Mouse (Mus musculus) forebrain, postnatal 0 days (tissue): ENCODE measurements at regions not wholly inside any gene's neighbourhood (a gene's known extent, or its start where the extent isn't known, plus 50 kb on each side); places are given as distances from the start of the nearest gene placed in this dataset.

Source experiments
- ATAC-seq: fragments of 200-750 bp; cut with Nextera tagmentation; 2 replicates; pipeline ENCODE4 v1.8.0; 2017; ENCODE audit warnings: mild to moderate bottlenecking, moderate library complexity
- DNase-seq: peaks from one replicate; pipeline ENCODE4 v3.0.0-alpha.2; 2015
- H3K27ac ChIP-seq: fragments of 300-500 bp; sonication (generic); 2 replicates; pipeline ENCODE4 v1.5.1; 2014; ENCODE audit warnings: low read depth, mild to moderate bottlenecking, antibody characterized with exemption, low read length, moderate library complexity, mixed read lengths
- H3K27me3 ChIP-seq: fragments of 300-500 bp; sonication (generic); 2 replicates; pipeline ENCODE4 v1.6.1; 2014; ENCODE audit warnings: mild to moderate bottlenecking, low read length, mixed read lengths; ENCODE audit not compliant: insufficient read depth
- H3K36me3 ChIP-seq: fragments of 300-500 bp; sonication (generic); 2 replicates; pipeline ENCODE4 v1.6.1; 2014; ENCODE audit warnings: mild to moderate bottlenecking, moderate library complexity; ENCODE audit not compliant: insufficient read depth
- H3K4me1 ChIP-seq: fragments of 300-500 bp; sonication (generic); 2 replicates; pipeline ENCODE4 v1.6.1; 2014; ENCODE audit warnings: antibody characterized with exemption; ENCODE audit not compliant: insufficient read depth
- H3K4me2 ChIP-seq: fragments of 300-500 bp; sonication (generic); 2 replicates; pipeline ENCODE4 v1.6.1; 2014; ENCODE audit warnings: low read depth, mild to moderate bottlenecking, moderate library complexity
- H3K4me3 ChIP-seq: fragments of 300-500 bp; sonication (generic); 2 replicates; pipeline ENCODE4 v1.5.1; 2014; ENCODE audit warnings: low read depth, low read length, mixed read lengths
- H3K9ac ChIP-seq: fragments of 300-500 bp; sonication (generic); 2 replicates; pipeline ENCODE4 v1.6.1; 2014; ENCODE audit warnings: mild to moderate bottlenecking
- H3K9me3 ChIP-seq: fragments of 300-500 bp; sonication (generic); 2 replicates; pipeline ENCODE4 v1.6.1; 2016; ENCODE audit warnings: low read length
- CTCF ChIP-seq: sonication (generic); IDR thresholded peaks from 2 replicates; pipeline ENCODE4 v1.5.1; 2016; ENCODE audit warnings: antibody characterized with exemption, control low read depth, low read depth
- WGBS: fragments of 180-500 bp; shearing (Covaris S2); extraction: QIAGEN DNeasy Blood & Tissue Kit; methylation state at CpG from one replicate; pipeline ENCODE4 v1.1.7; 2014; 5-methylcytosine and 5-hydroxymethylcytosine counted together

DNA sequence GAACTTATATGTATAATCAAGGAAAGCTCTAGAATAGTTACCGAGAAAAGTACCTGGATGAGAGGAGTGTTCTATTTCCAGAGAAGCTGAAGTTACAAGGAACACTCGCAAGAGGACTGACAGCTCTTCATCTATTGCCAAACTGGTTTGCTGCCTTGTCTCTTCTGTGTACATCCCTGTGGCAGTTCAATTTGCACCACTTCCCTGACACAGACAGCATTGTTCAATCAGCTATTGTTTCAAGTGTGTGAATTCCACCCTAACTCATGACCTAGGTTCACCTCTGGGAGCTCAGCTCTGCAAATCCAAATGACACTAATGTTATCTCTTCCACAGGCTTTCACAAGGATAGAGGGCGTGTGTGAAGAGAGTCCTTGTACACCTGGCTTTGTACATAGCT lies 112.2 kb upstream of the Arntl start:
- H3K4me2 ChIP-seq: no peak overlapping the region
- H3K36me3 ChIP-seq: no peaks in the 10 kb centered on the region
- DNase-seq (no peak), ATAC-seq (no peak)
- H3K27ac ChIP-seq: no peak overlapping the region
- H3K4me1 ChIP-seq: no peaks in the 10 kb centered on the region
- no peak overlapping the region for H3K4me3 ChIP-seq
- H3K27me3 ChIP-seq: no peaks in the 10 kb centered on the region
- no peaks in the 10 kb centered on the region for H3K9me3 ChIP-seq
- no peak overlapping the region for H3K9ac ChIP-seq
- TF ChIP-seq CTCF: no peak
- WGBS: 85% methylated on average over 3 of the region's 3 CpGs

DNA sequence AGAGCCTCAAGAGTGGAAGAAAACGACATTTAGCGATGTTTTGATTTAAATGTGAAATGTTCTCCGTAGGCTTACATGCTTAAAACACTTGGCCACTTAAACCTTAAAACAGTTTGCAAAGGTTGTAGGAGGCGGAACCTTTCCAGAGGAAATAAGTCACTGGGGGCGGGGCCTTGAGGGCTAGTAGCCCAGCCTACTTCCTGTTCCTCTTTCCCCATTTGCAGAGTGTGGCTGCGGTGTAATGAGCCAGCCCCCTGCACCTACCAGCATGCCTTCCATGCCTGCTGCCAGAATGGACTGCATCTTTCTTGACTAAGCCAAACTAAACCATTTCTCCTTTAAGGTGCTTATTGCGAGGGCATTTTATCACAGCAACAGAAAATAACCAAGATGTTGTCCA lies 103.0 kb upstream of the Arntl start:
- Histone ChIP-seq H3K36me3 (no peaks in the 10 kb centered on the region), H3K9ac (no peak overlapping the region), H3K4me3 (no peak overlapping the region), H3K27me3 (no peaks in the 10 kb centered on the region), H3K27ac (no peak overlapping the region), H3K4me2 (no peak overlapping the region), H3K4me1 (no peaks in the 10 kb centered on the region), H3K9me3 (no peaks in the 10 kb centered on the region)
- DNase-seq (no peak), ATAC-seq (no peak)
- TF ChIP-seq CTCF: no peak
- 93% methylated on average over 7 of the region's 7 CpGs for WGBS

GRCm38 (mm10) chr7:113105359-113105758 lies 101.9 kb upstream of the Arntl start:
- ATAC-seq (no peak), DNase-seq (no peak)
- 58% methylated on average over 1 of the region's 1 CpGs for WGBS
- H3K4me3 ChIP-seq: no peak overlapping the region
- TF ChIP-seq CTCF: no peak
- H3K36me3 ChIP-seq: no peaks in the 10 kb centered on the region
- no peaks in the 10 kb centered on the region for H3K9me3 ChIP-seq
- H3K4me1 ChIP-seq: no peaks in the 10 kb centered on the region
- H3K27ac ChIP-seq: no peak overlapping the region
- H3K9ac ChIP-seq: no peak overlapping the region
- H3K4me2 ChIP-seq: no peak overlapping the region
- H3K27me3 ChIP-seq: no peaks in the 10 kb centered on the region

DNA sequence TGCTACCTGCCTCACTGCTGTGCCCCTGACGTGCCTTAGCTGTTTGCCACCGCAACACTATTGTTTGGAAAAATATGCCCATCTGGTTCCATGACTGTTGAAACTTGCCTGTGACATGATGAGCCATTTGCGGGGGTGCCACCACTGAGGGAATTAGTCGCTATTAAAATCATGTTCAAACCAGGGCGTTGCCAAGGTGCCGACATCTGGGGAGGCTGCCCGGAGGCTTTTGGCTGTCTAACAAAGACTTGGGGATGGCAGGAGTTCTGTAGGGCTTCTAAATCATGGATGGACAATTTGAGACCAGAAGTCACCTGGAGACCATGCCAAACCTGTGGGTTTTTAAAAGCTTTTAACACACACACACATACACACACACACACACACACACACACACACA lies 100.5 kb upstream of the Arntl start:
- H3K4me3 ChIP-seq: no peak overlapping the region
- ATAC-seq: no peak
- no peak overlapping the region for H3K27ac ChIP-seq
- no peak overlapping the region for H3K9ac ChIP-seq
- no peak for TF ChIP-seq CTCF
- no peaks in the 10 kb centered on the region for H3K9me3 ChIP-seq
- DNase-seq: no peak
- H3K27me3 ChIP-seq: no peaks in the 10 kb centered on the region
- H3K4me1 ChIP-seq: no peaks in the 10 kb centered on the region
- H3K4me2 ChIP-seq: no peak overlapping the region
- H3K36me3 ChIP-seq: no peaks in the 10 kb centered on the region
- WGBS: 63% methylated on average over 7 of the region's 7 CpGs

GRCm38 (mm10) chr7:113107965-113108364 lies 99.3 kb upstream of the Arntl start:
- no peak overlapping the region for H3K9ac ChIP-seq
- WGBS: 91% methylated on average over 5 of the region's 5 CpGs
- TF ChIP-seq CTCF: no peak
- H3K9me3 ChIP-seq: no peaks in the 10 kb centered on the region
- H3K4me3 ChIP-seq: no peak overlapping the region
- no peaks in the 10 kb centered on the region for H3K36me3 ChIP-seq
- no peak overlapping the region for H3K4me2 ChIP-seq
- no peak overlapping the region for H3K27ac ChIP-seq
- DNase-seq (no peak), ATAC-seq (no peak)
- H3K27me3 ChIP-seq: no peaks in the 10 kb centered on the region
- no peaks in the 10 kb centered on the region for H3K4me1 ChIP-seq

GRCm38 (mm10) chr7:113108442-113109000 lies 98.7 kb upstream of the Arntl start:
- H3K9me3 ChIP-seq: no peaks in the 10 kb centered on the region
- WGBS: 88% methylated on average over 7 of the region's 7 CpGs
- no peak for DNase-seq
- no peak overlapping the region for H3K4me3 ChIP-seq
- no peak for ATAC-seq
- no peak overlapping the region for H3K9ac ChIP-seq
- H3K4me1 ChIP-seq: no peaks in the 10 kb centered on the region
- no peaks in the 10 kb centered on the region for H3K27me3 ChIP-seq
- no peaks in the 10 kb centered on the region for H3K36me3 ChIP-seq
- H3K27ac ChIP-seq: no peak overlapping the region
- TF ChIP-seq CTCF: no peak
- no peak overlapping the region for H3K4me2 ChIP-seq

DNA sequence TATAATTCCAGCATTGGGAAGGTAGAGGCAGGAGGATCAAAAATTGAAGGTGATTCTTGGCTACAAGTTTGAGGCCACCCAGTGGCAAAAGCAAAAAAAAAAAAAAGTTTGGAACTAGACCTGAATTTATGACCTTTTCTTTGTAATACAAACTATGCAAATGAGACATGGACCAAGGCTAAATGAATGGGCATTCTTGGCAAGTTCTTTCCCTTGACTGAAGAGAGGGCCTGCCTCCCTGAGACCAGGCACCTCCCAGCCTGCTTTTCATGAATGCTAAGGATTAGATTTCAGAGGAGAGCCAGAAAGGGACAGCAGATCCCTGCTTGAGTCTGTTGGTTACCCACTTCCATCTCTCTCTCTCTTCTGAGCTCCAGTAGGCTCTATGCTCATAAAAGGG lies 97.8 kb upstream of the Arntl start:
- Histone ChIP-seq H3K9me3 (no peaks in the 10 kb centered on the region), H3K4me3 (no peak overlapping the region), H3K36me3 (no peaks in the 10 kb centered on the region), H3K4me2 (no peak overlapping the region), H3K4me1 (no peaks in the 10 kb centered on the region), H3K27ac (no peak overlapping the region), H3K27me3 (no peaks in the 10 kb centered on the region), H3K9ac (no peak overlapping the region)
- no peak for DNase-seq
- TF ChIP-seq CTCF: no peak
- ATAC-seq: no peak
